Mouse (Mus musculus): Measurements from ENCODE around the gene Xiap.

Gene Xiap

DNA sequence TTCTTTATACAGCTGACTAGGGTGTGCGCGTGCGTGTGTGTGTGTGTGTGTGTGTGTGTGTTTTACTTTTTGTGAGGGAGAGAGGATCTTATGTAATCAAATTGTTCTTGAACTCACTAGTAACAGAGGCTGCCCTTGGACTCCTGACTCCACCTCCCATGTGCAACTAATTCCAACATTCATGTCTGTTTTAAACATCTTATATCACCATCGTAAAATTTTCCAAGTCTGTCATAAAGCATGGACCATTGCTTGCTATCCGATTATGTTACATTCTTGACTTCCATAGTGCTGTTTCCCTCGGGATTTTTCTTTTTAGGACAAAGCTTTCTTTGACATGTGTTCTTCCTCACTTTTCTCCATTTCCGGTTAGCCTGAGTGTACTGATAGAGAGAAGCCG, 28.3 kb downstream of the Xiap start:
- in situ Hi-C loops (cut with MboI) = no loop called here

- in situ Hi-C loops (cut with MboI) = no loop called here
Measured at GRCm38 (mm10) chrX:42088136-42088535, 28.7 kb downstream of the Xiap start.

GRCm38 (mm10) chrX:42107137-42107536, 47.7 kb downstream of the Xiap start:
- in situ Hi-C loops (cut with MboI) = no loop called here

DNA sequence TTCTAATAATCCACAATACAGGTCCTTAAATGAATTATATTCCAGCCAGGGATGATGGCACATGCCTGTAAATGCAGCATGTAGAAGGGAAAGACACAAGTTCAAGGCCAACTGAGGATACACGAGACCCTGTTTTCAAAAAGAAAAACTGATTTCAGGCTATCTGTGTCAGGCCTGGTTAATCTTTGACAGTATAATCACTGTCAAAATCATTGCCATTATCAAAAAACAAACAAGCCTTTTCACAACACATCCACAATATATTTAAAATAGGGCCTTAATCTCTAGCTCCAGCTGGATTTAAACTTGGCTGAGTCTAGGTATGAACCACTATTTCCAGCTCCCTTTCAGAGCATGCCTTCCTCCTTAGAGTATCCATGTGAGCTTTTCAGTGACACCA, 51.1 kb downstream of the Xiap start:
- in situ Hi-C loops (cut with MboI) = no loop called here

DNA sequence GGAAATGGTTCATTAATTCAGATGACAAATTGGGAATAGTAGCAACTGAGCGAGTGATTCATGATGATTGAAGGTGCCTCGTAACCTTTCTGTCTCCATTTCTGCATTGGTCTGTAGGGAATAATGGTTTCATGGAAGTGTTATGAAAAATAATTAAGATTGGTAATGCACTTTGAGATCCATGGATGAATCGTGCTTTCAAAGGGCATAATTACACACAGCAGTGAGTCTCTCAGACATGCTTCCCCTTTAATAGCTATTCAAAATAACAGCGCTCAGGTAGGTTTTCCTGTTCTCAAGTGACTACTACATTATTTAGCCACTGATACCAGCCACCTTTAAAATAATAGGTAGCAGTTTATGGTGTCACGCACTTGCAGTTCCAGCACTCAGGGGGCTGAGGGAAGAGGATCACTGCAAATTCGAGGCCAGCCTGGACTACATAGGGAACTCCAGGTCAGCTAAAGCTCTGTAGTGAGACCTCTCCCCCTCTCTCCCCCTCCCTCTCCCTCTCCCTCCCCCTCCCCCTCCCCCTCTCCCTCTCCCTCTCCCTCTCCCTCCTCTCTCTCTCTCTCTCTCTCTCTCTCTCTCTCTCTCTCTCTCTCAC, 60.1 kb downstream of the Xiap start:
- in situ Hi-C loops (cut with MboI) = no loop called here

DNA sequence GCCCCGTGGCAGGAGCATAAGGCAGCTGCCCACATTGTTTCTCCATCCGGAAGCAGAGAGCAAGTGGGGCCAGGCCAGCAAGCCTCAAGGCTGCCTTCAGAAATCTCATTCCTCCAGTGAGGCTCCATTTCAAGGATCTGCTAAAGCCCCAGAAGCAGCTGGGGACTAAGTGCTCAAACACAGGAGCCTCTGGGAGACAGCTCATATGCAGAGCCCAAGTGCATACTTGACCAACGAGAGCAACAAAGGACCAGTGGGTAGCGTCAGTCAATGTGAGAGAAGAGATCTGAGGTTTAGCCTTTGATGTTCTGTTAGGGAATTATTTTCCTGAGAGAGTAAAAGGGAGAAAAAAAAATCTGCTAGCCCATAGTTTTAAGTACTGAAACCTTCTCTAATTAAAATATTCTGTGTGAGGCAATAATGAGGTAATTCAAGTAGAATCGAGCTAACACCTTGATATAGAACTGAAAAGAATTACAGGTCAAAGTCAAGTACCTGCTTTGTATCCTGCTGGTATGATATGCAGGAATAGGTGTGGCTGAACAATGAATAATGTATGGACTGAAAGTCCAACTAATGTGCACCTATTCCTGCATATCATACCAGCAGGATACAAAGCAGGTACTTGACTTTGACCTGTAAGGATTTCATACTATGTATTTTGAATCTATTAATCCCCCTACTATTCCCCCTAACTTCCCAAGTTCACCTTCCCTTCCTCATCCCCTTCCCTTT, 65.7 kb downstream of the Xiap start:
- in situ Hi-C loops (cut with MboI) = no loop called here

- in situ Hi-C loops (cut with MboI) = no loop called here
Measured at GRCm38 (mm10) chrX:42139882-42140281, 80.4 kb downstream of the Xiap start.

DNA sequence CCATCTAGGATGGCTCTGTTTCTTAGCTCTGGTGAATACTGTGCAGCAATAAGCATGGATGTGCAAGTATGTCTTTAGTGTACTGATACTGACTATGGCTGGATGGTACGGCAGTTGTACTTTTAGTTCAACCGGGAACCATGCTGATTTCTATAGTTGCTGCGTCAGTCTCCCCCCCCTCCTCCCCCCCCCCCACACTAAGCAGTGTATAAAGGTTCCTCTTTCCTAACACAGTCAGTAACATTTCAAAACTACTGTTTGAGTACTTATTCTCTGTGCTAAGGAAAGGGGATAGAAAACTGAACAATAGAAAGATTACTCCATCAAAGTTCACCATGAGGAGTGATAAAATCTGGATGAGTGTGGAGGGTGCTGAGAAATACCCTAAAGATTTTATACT, 83.1 kb downstream of the Xiap start:
- in situ Hi-C loops (cut with MboI) = no loop called here

DNA sequence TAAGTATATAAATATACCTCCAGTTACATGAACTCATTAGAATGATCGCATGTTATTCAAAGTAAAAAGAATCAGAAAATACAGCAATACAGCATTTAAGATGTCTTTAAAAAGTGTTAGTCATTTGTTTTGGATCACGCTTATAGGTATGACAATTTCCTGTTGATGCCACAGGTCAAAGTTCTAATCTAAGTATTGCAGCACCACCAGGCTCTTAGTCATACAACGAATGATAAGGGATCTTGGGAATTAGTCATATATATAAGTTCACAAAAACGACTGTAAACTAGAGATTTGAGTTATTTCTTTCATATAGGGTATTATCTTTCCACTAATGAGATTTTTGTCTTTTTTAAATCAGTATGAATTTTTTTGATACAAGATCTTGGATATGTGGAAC, 84.5 kb downstream of the Xiap start:
- in situ Hi-C loops (cut with MboI) = no loop called here

DNA sequence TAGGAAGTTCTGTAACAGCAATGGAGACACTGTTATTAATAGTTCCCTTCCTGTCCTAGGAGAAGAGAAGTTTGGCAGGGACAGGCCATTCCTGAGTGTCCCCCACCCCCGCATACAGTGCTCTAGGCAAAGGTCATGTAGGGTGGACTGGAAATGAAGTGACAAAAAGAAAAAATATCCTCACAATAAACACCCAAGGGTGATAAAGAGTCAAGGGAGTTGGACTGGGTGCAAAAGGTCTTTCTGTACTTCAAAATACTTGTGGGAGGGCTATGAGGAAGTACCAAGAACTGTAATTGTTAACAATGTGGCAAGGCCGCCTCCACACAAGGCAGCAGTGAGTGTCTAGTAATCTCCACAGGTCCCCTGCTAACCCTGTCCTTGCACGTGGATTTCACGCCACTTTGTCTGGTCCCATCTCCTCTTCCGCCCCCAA, 88.6 kb downstream of the Xiap start:
- in situ Hi-C loops (cut with MboI) = no loop called here

GRCm38 (mm10) chrX:42148788-42149556, 89.5 kb downstream of the Xiap start, which contains the start of gene Stag2:
Stag2 (plus strand) TSS chrX:42149317.
- in situ Hi-C loops (cut with MboI) = no loop called here

DNA sequence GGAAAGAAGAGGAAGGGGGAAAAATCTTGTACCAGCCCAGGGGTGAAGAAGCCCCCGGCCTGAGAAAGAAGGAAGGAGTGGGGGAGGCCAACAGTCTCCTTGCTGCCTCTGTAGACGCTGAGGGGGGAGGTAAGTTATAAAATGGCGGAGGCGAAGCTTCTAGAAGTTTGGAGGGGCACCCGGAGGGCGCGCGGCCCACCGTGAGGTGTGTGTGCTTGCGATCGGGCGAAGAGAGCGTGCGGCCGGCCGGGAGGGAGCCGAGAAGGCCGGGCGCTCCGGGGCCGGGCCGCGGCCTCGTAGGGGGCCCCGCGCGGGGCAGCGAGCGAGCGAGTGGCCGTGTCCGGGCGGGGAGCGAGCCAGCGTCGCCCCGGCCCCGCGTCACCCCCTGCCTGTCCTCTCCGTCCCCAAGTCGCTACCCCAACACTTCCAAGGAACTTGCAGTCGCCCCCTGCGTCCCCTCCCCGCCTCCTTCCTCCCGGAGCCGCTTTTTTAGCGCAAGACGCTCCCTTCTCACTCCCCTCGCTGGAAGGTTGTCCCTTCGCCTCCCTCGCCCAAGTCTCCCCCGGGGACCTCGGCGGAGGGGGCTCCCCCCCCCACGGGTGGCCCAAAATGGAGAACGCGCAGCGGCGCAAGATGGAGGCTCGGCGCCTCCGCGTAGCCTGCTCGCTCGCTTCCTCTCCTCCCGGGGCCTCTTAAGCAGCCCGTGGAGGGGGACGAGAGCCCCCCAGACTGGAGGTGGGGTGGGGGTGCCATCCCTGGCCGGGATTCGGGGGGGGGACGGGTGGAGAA, 90.3 kb downstream of the Xiap start:
- in situ Hi-C loops (cut with MboI) = no loop called here

DNA sequence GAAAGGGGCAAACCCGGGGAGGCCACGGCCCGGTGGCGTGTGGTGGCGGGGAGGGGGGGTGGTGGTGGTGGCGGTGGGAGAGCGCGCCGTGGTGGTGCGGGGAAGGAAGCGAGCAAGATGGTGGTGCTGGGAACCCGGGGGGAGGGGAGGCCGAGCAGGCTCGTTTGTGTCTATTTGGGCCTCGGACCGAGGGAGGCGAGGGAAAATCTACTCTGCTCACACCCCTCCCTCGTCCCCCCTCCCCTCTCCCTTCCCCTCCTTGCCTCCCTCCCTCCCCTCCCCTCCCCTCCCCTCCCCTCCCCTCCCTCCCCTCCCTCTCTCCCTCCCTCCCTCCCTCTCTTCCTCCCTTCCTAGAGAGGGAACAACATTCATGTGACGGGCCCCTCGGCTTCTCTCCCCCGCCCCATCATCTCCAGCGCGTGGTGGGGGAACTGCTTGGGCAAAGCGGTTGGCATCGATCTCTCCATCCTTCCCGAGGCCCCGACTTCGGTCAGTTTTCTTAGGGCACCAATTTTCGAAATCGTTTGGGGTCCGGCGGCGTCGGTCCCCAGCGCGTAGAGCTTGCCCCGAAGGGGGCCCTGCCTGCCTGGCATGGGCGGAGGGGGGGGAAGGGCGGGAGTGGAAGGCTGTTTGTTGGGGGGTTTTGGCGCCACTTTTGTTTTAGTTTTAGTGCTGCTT, 91.0 kb downstream of the Xiap start:
- in situ Hi-C loops (cut with MboI) = no loop called here

DNA sequence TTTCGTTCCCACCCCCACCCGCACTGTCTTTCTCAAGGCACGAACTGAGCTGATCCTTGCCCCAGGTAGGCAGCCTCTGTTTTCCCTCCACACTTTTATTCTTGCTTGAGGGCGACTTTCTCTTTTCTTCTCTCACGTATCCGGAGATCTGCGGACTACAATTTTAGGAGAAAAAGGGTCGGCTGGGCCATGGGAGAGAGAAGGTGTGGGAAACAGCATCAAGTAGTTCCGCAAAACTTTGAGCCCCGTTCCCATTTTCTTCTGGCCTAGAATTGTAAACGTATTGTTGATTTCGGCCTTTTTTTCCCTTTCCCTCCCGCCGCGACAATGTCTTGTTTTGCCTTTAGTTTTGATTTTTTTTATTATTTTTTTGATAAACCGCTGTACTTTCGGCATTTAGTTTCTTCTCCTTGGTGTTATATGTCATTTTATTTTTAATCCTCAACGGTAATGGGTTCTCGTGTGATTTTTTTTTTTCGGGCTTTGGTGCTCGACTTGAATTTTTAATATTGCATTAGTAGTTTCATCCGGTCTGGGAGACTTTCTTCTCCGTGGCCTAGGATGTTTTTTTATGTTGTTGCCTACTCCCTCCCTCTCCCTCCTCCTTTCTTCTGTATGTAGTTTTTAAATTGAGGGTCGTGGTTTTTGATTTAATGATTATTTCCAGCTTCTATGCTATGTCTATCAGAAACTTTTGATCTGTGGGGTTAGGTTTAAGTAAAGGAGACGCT, 91.7 kb downstream of the Xiap start:
- in situ Hi-C loops (cut with MboI) = no loop called here

DNA sequence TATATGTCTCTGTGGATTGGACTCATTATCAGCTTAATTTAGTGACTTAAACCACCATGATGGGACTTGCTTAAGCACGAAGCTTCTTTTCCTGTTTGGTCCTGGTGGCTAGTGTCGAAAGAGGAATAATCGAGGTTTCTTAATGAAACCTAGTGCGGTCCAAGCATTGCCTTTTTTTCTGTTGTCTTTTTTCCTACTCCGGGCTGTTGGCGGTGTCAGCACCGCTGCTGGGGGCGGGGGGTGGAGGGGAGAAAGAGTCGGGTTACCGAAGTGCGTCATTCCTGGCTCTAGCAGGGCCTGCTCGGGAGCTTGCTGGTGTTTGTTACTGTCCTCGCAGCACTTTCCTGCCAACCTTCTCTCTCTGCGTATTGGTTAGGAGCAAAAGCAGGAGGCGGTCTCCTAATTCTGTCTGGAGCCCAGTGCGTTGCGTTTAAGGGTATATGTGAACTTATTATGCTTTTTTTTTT, 92.5 kb downstream of the Xiap start:
- in situ Hi-C loops (cut with MboI) = no loop called here

DNA sequence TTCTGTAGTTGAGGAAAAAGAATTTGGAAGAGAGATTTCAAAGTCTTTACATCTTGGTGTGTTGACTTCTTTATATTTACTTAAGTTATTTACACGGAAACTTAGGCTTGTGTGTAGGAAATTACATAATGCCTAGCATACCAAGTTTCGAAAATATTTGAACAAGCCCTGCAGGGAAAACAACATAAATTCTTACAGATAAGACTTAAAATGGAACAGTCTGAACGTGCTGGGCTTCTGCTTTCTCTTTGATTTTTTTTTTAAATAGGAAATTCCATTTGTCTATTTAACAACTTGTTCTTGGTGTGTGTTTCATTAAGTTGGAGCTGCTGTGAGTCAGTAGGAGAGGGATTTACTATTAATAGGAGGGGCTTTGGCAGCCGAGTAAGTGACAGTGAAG, 93.6 kb downstream of the Xiap start:
- in situ Hi-C loops (cut with MboI) = no loop called here

Measured in mature B cell (primary cell).